Mouse (Mus musculus): ENCODE results near the gene Trim28. TPM values are rescaled to one million over a fixed set of nuclear protein-coding genes. Genes with fewer than 3 reads are reported as not detected.
A peak's percentile ranks its signal among the peaks of the same experiment; 100 is the strongest.

Gene Trim28
- polyA plus RNA-seq, 1 experiment from 2014 or later, result 122 TPM

- 75% methylated on average over 6 of the region's 6 CpGs for WGBS
Measured at GRCm38 (mm10) chr7:13042511-13042910, 43.6 kb downstream of the Trim28 start.

GRCm38 (mm10) chr7:13043120-13043444, 44.2 kb downstream of the Trim28 start:
- Histone ChIP-seq H3K4me2 (ENCODE audit: low read depth, low read length) (peak overlapping the region; percentile 97; the same call in 1 of the 2 replicates), H3K4me1 (ENCODE audit: control insufficient read depth, insufficient read depth, low read length) (peaks cover 15% of the 10 kb centered on the region), H3K4me3 (replicated peaks; ENCODE audit: low read length) (peak overlapping the region; percentile 53), H3K27ac (ENCODE audit: low read length) (no peak overlapping the region), H3K9ac (ENCODE audit: low read length) (peak overlapping the region; percentile 71; the same call in 1 of the 2 replicates), H3K9me3 (replicated peaks; ENCODE audit: control insufficient read depth, low read length) (peaks cover 11% of the 10 kb centered on the region; the same call in 1 of the 2 replicates), H3K27me3 (ENCODE audit: control insufficient read depth, insufficient read depth, low read length) (peaks cover 30% of the 10 kb centered on the region), H3K36me3 (ENCODE audit: control insufficient read depth, insufficient read depth, low read length) (no peaks in the 10 kb centered on the region)
- 45% methylated on average over 16 of the region's 16 CpGs for WGBS
- no peak for ATAC-seq (ENCODE audit: insufficient read depth, low FRiP score)

More at GRCm38 (mm10) chr7:13042511-13042910, 43.6 kb downstream of the Trim28 start:
- Histone ChIP-seq H3K27ac (ENCODE audit: low read length) (no peak overlapping the region), H3K4me3 (replicated peaks; ENCODE audit: low read length) (no peak overlapping the region), H3K36me3 (ENCODE audit: control insufficient read depth, insufficient read depth, low read length) (no peaks in the 10 kb centered on the region), H3K4me2 (ENCODE audit: low read depth, low read length) (no peak overlapping the region), H3K9ac (ENCODE audit: low read length) (no peak overlapping the region), H3K27me3 (ENCODE audit: control insufficient read depth, insufficient read depth, low read length) (peaks cover 30% of the 10 kb centered on the region), H3K4me1 (ENCODE audit: control insufficient read depth, insufficient read depth, low read length) (peaks cover 15% of the 10 kb centered on the region), H3K9me3 (replicated peaks; ENCODE audit: control insufficient read depth, low read length) (peaks cover 11% of the 10 kb centered on the region; the same call in 1 of the 2 replicates)
- ATAC-seq (ENCODE audit: insufficient read depth, low FRiP score), result no peak

DNA sequence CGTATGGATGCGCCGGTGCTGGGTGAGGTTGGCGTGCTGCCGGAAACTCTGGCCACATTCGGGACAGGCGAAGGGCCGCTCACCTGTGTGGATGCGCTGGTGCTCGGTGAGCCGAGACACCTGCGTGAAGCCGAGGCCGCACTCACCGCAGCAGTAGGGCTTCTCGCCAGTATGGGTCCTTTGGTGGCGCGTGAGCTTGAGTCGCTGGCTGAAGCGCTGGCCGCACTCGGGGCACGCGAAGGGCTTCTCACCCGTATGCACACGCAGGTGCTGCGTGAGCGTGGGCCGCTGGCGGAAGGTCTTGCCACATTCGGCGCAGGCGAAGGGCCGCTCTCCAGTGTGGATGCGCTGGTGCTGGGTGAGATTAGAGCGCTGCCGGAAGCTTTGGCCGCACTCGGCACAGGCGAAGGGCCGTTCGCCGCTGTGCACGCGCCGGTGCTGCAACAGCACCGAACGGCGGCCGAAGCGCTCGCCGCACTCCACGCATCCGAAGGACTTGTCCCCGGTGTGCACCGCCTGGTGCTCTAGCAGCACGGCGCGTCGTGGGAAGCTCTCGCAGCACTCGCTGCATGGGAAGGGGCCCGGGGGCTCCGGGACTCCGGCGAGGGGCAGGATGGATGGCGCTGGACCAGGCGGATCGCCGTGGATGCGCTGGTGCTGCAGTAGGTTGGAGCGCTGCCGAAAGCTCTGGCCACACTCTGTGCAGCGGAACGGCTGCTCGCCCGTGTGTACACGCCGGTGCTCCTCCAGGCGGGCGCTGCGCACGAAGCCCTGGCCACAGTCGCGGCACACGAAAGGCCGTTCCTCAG, 44.7 kb downstream of the Trim28 start:
- 5% methylated on average over 88 of the region's 88 CpGs for WGBS
- Histone ChIP-seq H3K36me3 (ENCODE audit: control insufficient read depth, insufficient read depth, low read length) (no peaks in the 10 kb centered on the region), H3K4me2 (ENCODE audit: low read depth, low read length) (peak overlapping the region; percentile 97), H3K9me3 (replicated peaks; ENCODE audit: control insufficient read depth, low read length) (peaks cover 11% of the 10 kb centered on the region; the same call in 1 of the 2 replicates), H3K4me1 (ENCODE audit: control insufficient read depth, insufficient read depth, low read length) (peaks cover 15% of the 10 kb centered on the region), H3K27ac (ENCODE audit: low read length) (no peak overlapping the region), H3K4me3 (replicated peaks; ENCODE audit: low read length) (peak overlapping the region; percentile 53), H3K9ac (ENCODE audit: low read length) (peak overlapping the region; percentile 71), H3K27me3 (ENCODE audit: control insufficient read depth, insufficient read depth, low read length) (peaks cover 30% of the 10 kb centered on the region)
- peak; percentile 46; the same call in 1 of the 2 replicates for ATAC-seq (ENCODE audit: insufficient read depth, low FRiP score)

DNA sequence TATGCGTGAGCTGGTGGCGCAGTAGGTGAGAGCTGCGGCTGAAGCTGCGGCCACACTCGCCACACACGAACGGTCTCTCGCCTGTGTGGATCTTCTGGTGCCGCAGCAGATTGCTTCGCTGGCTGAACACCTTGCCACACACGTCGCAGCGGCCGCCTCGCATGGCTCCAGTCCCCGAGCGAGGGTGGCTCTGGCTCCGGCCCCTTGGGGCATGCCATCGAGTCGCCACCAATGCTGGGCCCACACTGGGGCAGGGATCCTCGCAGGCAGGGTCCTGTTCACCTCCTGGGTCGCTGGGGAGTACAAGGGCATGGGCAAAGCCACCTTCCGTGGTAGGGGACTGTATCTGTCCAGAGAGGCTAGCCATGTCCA, 45.3 kb downstream of the Trim28 start:
- Histone ChIP-seq H3K4me2 (ENCODE audit: low read depth, low read length) (peak overlapping the region; percentile 97), H3K27me3 (ENCODE audit: control insufficient read depth, insufficient read depth, low read length) (peaks cover 30% of the 10 kb centered on the region), H3K9me3 (replicated peaks; ENCODE audit: control insufficient read depth, low read length) (peaks cover 11% of the 10 kb centered on the region; the same call in 1 of the 2 replicates), H3K9ac (ENCODE audit: low read length) (peak overlapping the region; percentile 71), H3K4me3 (replicated peaks; ENCODE audit: low read length) (peak overlapping the region; percentile 53), H3K36me3 (ENCODE audit: control insufficient read depth, insufficient read depth, low read length) (no peaks in the 10 kb centered on the region), H3K27ac (ENCODE audit: low read length) (no peak overlapping the region), H3K4me1 (ENCODE audit: control insufficient read depth, insufficient read depth, low read length) (peaks cover 11% of the 10 kb centered on the region)
- 3% methylated on average over 23 of the region's 23 CpGs for WGBS
- ATAC-seq (ENCODE audit: insufficient read depth, low FRiP score), result peak; percentile 8; the same call in 1 of the 2 replicates

GRCm38 (mm10) chr7:13046084-13046483, 47.2 kb downstream of the Trim28 start:
- Histone ChIP-seq H3K9me3 (replicated peaks; ENCODE audit: control insufficient read depth, low read length) (peaks cover 11% of the 10 kb centered on the region; the same call in 1 of the 2 replicates), H3K27me3 (ENCODE audit: control insufficient read depth, insufficient read depth, low read length) (peaks cover 30% of the 10 kb centered on the region), H3K4me1 (ENCODE audit: control insufficient read depth, insufficient read depth, low read length) (peaks cover 9% of the 10 kb centered on the region; the same call in 1 of the 2 replicates), H3K4me2 (ENCODE audit: low read depth, low read length) (no peak overlapping the region), H3K27ac (ENCODE audit: low read length) (no peak overlapping the region), H3K9ac (ENCODE audit: low read length) (no peak overlapping the region), H3K36me3 (ENCODE audit: control insufficient read depth, insufficient read depth, low read length) (no peaks in the 10 kb centered on the region), H3K4me3 (replicated peaks; ENCODE audit: low read length) (no peak overlapping the region)
- peak; percentile 52; the same call in 1 of the 2 replicates for ATAC-seq (ENCODE audit: insufficient read depth, low FRiP score)
- whole genome bisulfite sequencing, result 3% methylated on average over 2 of the region's 2 CpGs

DNA sequence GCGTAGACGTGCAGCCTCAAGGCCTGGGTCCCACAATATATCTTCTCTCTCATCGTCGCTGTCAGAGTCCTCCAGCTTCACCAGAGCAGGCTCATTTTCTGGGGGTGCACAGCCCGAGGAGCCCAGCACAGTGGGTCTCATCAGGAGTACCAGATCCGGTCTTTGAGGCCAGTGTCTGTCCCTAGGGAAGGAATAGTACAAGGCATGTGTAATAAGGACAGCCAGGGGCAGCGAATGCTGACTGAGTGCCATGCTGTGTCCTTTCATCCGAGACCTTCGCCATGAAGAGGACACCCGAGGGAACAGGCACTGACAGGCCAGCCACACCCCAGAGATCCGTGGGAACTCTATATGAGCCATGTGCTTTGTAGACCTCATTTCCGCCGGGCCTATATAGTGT, 54.1 kb downstream of the Trim28 start:
- WGBS, result 88% methylated on average over 13 of the region's 13 CpGs
- no peaks in the 10 kb centered on the region for H3K36me3 ChIP-seq (ENCODE audit: control insufficient read depth, insufficient read depth, low read length)
- no peak overlapping the region for H3K27ac ChIP-seq (ENCODE audit: low read length)
- no peaks in the 10 kb centered on the region for H3K27me3 ChIP-seq (ENCODE audit: control insufficient read depth, insufficient read depth, low read length)
- H3K4me1 ChIP-seq (ENCODE audit: control insufficient read depth, insufficient read depth, low read length), result peaks cover 4% of the 10 kb centered on the region; the same call in 1 of the 2 replicates
- H3K4me3 ChIP-seq (replicated peaks; ENCODE audit: low read length), result no peak overlapping the region
- no peak overlapping the region for H3K9ac ChIP-seq (ENCODE audit: low read length)
- H3K4me2 ChIP-seq (ENCODE audit: low read depth, low read length), result no peak overlapping the region
- H3K9me3 ChIP-seq (replicated peaks; ENCODE audit: control insufficient read depth, low read length), result no peaks in the 10 kb centered on the region
- ATAC-seq (ENCODE audit: insufficient read depth, low FRiP score), result no peak

- H3K4me2 ChIP-seq (ENCODE audit: low read depth, low read length), result peak overlapping the region; percentile 66
- no peak overlapping the region for H3K27ac ChIP-seq (ENCODE audit: low read length)
- no peaks in the 10 kb centered on the region for H3K27me3 ChIP-seq (ENCODE audit: control insufficient read depth, insufficient read depth, low read length)
- ATAC-seq (ENCODE audit: insufficient read depth, low FRiP score), result no peak
- 92% methylated on average over 2 of the region's 2 CpGs for WGBS
- no peaks in the 10 kb centered on the region for H3K9me3 ChIP-seq (replicated peaks; ENCODE audit: control insufficient read depth, low read length)
- H3K36me3 ChIP-seq (ENCODE audit: control insufficient read depth, insufficient read depth, low read length), result no peaks in the 10 kb centered on the region
- H3K4me1 ChIP-seq (ENCODE audit: control insufficient read depth, insufficient read depth, low read length), result peaks cover 4% of the 10 kb centered on the region; the same call in 1 of the 2 replicates
- H3K9ac ChIP-seq (ENCODE audit: low read length), result peak overlapping the region; percentile 81; the same call in 1 of the 2 replicates
- H3K4me3 ChIP-seq (replicated peaks; ENCODE audit: low read length), result peak overlapping the region; percentile 62
Measured at GRCm38 (mm10) chr7:13053501-13053900, 54.6 kb downstream of the Trim28 start.

- no peaks in the 10 kb centered on the region for H3K9me3 ChIP-seq (replicated peaks; ENCODE audit: control insufficient read depth, low read length)
- H3K27me3 ChIP-seq (ENCODE audit: control insufficient read depth, insufficient read depth, low read length), result no peaks in the 10 kb centered on the region
- H3K4me3 ChIP-seq (replicated peaks; ENCODE audit: low read length), result peak overlapping the region; percentile 62
- WGBS, result 2% methylated on average over 15 of the region's 15 CpGs
- peak overlapping the region; percentile 81 for H3K9ac ChIP-seq (ENCODE audit: low read length)
- H3K36me3 ChIP-seq (ENCODE audit: control insufficient read depth, insufficient read depth, low read length), result no peaks in the 10 kb centered on the region
- ATAC-seq (ENCODE audit: insufficient read depth, low FRiP score), result no peak
- H3K4me1 ChIP-seq (ENCODE audit: control insufficient read depth, insufficient read depth, low read length), result peaks cover 4% of the 10 kb centered on the region; the same call in 1 of the 2 replicates
- H3K27ac ChIP-seq (ENCODE audit: low read length), result peak overlapping the region; percentile 80
- H3K4me2 ChIP-seq (ENCODE audit: low read depth, low read length), result peak overlapping the region; percentile 66
Measured at GRCm38 (mm10) chr7:13053961-13054286, 55.0 kb downstream of the Trim28 start.

DNA sequence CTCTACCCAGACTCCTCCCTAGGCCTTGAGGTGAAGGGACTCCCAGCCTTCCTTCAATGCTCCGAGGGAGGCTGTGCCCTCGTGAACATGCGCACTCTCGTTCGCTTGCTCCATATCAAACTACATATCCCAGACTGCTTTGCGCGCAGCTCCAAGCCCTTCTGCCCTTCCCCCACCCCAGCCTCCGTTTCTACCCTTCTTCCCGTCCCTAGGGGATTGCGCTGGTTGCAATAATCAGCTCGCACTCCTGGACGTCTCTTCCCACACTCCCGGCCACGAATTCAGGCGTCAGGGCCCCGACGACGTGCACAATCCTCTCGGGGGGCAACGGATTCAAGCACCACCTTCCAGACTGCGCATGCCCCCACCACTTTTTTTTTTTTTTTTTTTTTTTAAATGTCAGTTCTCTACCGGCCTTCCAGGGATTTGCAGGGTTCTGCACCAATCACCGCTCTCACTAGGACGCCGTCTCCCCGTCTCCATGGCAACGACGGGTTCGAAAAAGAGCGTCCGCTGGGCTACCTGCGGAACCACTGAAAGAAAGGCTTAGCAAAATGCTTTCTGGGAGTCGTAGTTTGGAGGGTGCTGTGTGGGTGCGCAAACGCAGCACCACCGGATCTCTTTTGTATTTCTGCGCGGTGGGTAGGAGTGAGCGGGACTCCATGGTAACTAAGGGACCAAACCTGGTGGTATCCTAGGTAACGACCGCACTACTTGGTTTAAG, 55.5 kb downstream of the Trim28 start, which contains the start of gene Mzf1:
Gene Mzf1, minus strand, starts transcription at position 478 of the 724 bp plus-strand sequence.
- H3K36me3 ChIP-seq (ENCODE audit: control insufficient read depth, insufficient read depth, low read length), result no peaks in the 10 kb centered on the region
- H3K9me3 ChIP-seq (replicated peaks; ENCODE audit: control insufficient read depth, low read length), result no peaks in the 10 kb centered on the region
- H3K4me2 ChIP-seq (ENCODE audit: low read depth, low read length), result peak within 1 kb of the TSS; percentile 66
- peak within 1 kb of the TSS; percentile 80 for H3K27ac ChIP-seq (ENCODE audit: low read length)
- no peaks in the 10 kb centered on the region for H3K27me3 ChIP-seq (ENCODE audit: control insufficient read depth, insufficient read depth, low read length)
- WGBS, result under 1% methylated on average over 41 of the region's 41 CpGs
- H3K4me3 ChIP-seq (replicated peaks; ENCODE audit: low read length), result peak within 1 kb of the TSS; percentile 62
- peak within 1 kb of the TSS; percentile 81 for H3K9ac ChIP-seq (ENCODE audit: low read length)
- peak; percentile 95 for ATAC-seq (ENCODE audit: insufficient read depth, low FRiP score)
- peaks cover 4% of the 10 kb centered on the region; the same call in 1 of the 2 replicates for H3K4me1 ChIP-seq (ENCODE audit: control insufficient read depth, insufficient read depth, low read length)

Data from stomach, embryonic 16.5 days (tissue).